Mouse (Mus musculus) bone marrow, adult 2 months (tissue): ENCODE measurements at regions not wholly inside any gene's neighbourhood (a gene's known extent, or its start where the extent isn't known, plus 50 kb on each side); places are given as distances from the start of the nearest gene placed in this dataset.

Experiments
- H3K27ac ChIP-seq: fragments of 200-500 bp; 2 replicates; pipeline ENCODE4 v1.5.1; 2012; ENCODE audit warnings: low read depth, mild to moderate bottlenecking, control low read depth, inconsistent platforms, low read length; ENCODE audit not compliant: control insufficient read depth, poor library complexity, insufficient read depth
- H3K4me1 ChIP-seq: fragments of 200-500 bp; 2 replicates; pipeline ENCODE4 v1.6.1; 2011; ENCODE audit warnings: low read length; ENCODE audit not compliant: control insufficient read depth, insufficient read depth
- H3K4me3 ChIP-seq: fragments of 200-500 bp; replicated peaks from 2 replicates; pipeline ENCODE3; 2011; ENCODE audit warnings: mild to moderate bottlenecking, low read depth, low read length, control low read depth; ENCODE audit not compliant: control insufficient read depth
- CTCF ChIP-seq: fragments of 200-500 bp; IDR thresholded peaks from 2 replicates; pipeline ENCODE4 v1.5.1; 2011; ENCODE audit warnings: low read length, control low read depth; ENCODE audit not compliant: control insufficient read depth, insufficient read depth
- POLR2A ChIP-seq: fragments of 200-500 bp; IDR thresholded peaks from 2 replicates; pipeline ENCODE4 v1.6.1; 2011; ENCODE audit warnings: low read depth, mild to moderate bottlenecking, control low read depth, low read length, borderline replicate concordance; ENCODE audit not compliant: control insufficient read depth
- WGBS: fragments of 180-500 bp; shearing (Covaris S2); methylation state at CpG from one replicate; pipeline ENCODE4 v1.1.7; 2018; 5-methylcytosine and 5-hydroxymethylcytosine counted together

- Histone ChIP-seq H3K4me1 (no peaks in the 10 kb centered on the region), H3K27ac (no peak overlapping the region), H3K4me3 (no peak overlapping the region)
- TF ChIP-seq POLR2A, result no peak
- TF ChIP-seq CTCF, result no peak
- WGBS, result 79% methylated on average over 3 of the region's 3 CpGs
These were observed 130.6 kb upstream of the Kit start for GRCm38 (mm10) chr5:75444024-75444604.

- TF ChIP-seq CTCF, result no peak
- TF ChIP-seq POLR2A, result no peak
These were observed 128.3 kb upstream of the Kit start for GRCm38 (mm10) chr5:75446386-75446785.

GRCm38 (mm10) chr5:75449913-75450525 lies 124.7 kb upstream of the Kit start:
- Histone ChIP-seq H3K27ac (no peak overlapping the region), H3K4me1 (peaks cover 2% of the 10 kb centered on the region; the same call in 1 of the 2 replicates), H3K4me3 (no peak overlapping the region)
- 83% methylated on average over 21 of the region's 21 CpGs for WGBS
- no peak for TF ChIP-seq POLR2A
- no peak for TF ChIP-seq CTCF

More at GRCm38 (mm10) chr5:75446386-75446785, 128.3 kb upstream of the Kit start:
- Histone ChIP-seq H3K27ac (no peak overlapping the region), H3K4me3 (no peak overlapping the region), H3K4me1 (no peaks in the 10 kb centered on the region)
- 13% methylated on average over 1 of the region's 1 CpGs for WGBS

- Histone ChIP-seq H3K4me1 (peaks cover 2% of the 10 kb centered on the region; the same call in 1 of the 2 replicates), H3K27ac (no peak overlapping the region), H3K4me3 (no peak overlapping the region)
- WGBS, result 76% methylated on average over 9 of the region's 9 CpGs
- TF ChIP-seq POLR2A (no peak), CTCF (no peak)
These were observed 124.2 kb upstream of the Kit start for GRCm38 (mm10) chr5:75450564-75450963.

GRCm38 (mm10) chr5:75451081-75451480 lies 123.6 kb upstream of the Kit start:
- Histone ChIP-seq H3K4me1 (peaks cover 2% of the 10 kb centered on the region; the same call in 1 of the 2 replicates), H3K4me3 (no peak overlapping the region), H3K27ac (no peak overlapping the region)
- WGBS, result 69% methylated on average over 5 of the region's 5 CpGs
- TF ChIP-seq CTCF, result no peak
- TF ChIP-seq POLR2A, result no peak

DNA sequence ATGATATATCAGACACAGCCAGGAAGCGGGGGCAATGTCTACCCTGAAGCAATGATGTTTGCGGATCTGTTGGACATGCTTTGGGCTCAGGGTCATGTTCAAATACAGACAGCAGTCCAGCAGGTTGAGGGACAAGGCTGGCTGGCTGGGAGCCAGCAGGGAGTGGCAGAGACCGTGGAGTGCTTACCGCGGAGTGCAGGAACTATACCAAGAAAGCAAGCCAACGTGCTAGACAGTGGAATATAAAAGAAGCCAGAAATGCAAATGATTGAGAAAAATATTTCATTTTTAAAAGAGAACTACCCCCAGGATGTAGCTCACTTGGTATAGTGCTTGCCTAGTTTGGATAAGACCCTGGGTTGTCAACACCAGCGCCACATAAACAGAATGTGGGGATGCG lies 123.0 kb upstream of the Kit start:
- H3K4me3 ChIP-seq, result no peak overlapping the region
- H3K27ac ChIP-seq, result no peak overlapping the region
- WGBS, result 68% methylated on average over 8 of the region's 8 CpGs
- TF ChIP-seq POLR2A, result no peak
- TF ChIP-seq CTCF, result no peak
- peaks cover 2% of the 10 kb centered on the region; the same call in 1 of the 2 replicates for H3K4me1 ChIP-seq

- Histone ChIP-seq H3K4me1 (peaks cover 2% of the 10 kb centered on the region; the same call in 1 of the 2 replicates), H3K4me3 (no peak overlapping the region), H3K27ac (no peak overlapping the region)
- TF ChIP-seq CTCF (no peak), POLR2A (no peak)
- WGBS, result 81% methylated on average over 9 of the region's 9 CpGs
These were observed 120.8 kb upstream of the Kit start for GRCm38 (mm10) chr5:75453757-75454390.

- Histone ChIP-seq H3K4me3 (no peak overlapping the region), H3K4me1 (peaks cover 2% of the 10 kb centered on the region; the same call in 1 of the 2 replicates), H3K27ac (no peak overlapping the region)
- TF ChIP-seq POLR2A, result no peak
- TF ChIP-seq CTCF, result no peak
- 84% methylated on average over 16 of the region's 16 CpGs for WGBS
These were observed 119.7 kb upstream of the Kit start for GRCm38 (mm10) chr5:75454961-75455541.
